Mouse (Mus musculus) cerebellum, adult 2 months (tissue): ENCODE data around the gene AI854703.

ENCODE experiments used
- CTCF ChIP-seq: fragments of 200-500 bp; IDR thresholded peaks from 2 replicates; pipeline ENCODE4 v1.5.1; 2011; ENCODE audit warnings: low read depth, mild to moderate bottlenecking, control low read depth, low read length, moderate library complexity, borderline replicate concordance; ENCODE audit not compliant: insufficient read depth
- POLR2A ChIP-seq: fragments of 200-500 bp; IDR thresholded peaks from 2 replicates; pipeline ENCODE4 v1.6.1; 2011; ENCODE audit warnings: low read length, control low read depth, borderline replicate concordance; ENCODE audit not compliant: insufficient read depth

DNA sequence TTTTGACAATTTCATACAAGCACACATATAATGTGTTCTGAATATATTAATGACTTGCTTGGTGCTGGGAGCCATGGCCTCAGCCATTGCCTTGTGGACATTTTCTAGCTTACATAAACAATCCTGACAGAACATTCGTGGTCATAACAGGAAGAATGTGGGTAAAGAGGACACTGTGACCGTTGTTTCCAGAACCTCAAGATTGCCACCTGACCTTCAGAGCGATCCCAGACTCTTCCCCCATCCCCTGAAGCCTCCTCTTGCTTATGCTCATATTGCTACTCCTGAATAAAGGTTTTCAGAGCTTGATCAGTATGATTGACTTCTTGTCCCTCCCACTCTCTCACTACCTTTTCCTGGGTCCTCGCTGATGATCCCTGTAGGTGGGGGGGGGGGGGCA is 51.8 kb downstream of the AI854703 start:
- TF ChIP-seq POLR2A, result no peak
- no peak for TF ChIP-seq CTCF
